Mouse (Mus musculus) liver, embryonic 16.5 days (tissue): ENCODE results near the gene Fam171a2. TPM values are rescaled to one million over a fixed set of nuclear protein-coding genes. Genes with fewer than 3 reads are reported as not detected.
A peak's percentile ranks its signal among the peaks of the same experiment; 100 is the strongest.

Experiments
- ATAC-seq: fragments of 200-750 bp; cut with Nextera tagmentation; 2 replicates; pipeline ENCODE4 v1.8.0; 2017; ENCODE audit warnings: low read depth, mild to moderate bottlenecking, moderate number of reproducible peaks, moderate library complexity
- H3K27ac ChIP-seq: fragments of 300-500 bp; sonication (generic); 2 replicates; pipeline ENCODE4 v1.5.1; 2014; ENCODE audit warnings: mild to moderate bottlenecking, low read length
- H3K27me3 ChIP-seq: fragments of 300-500 bp; sonication (generic); 2 replicates; pipeline ENCODE4 v1.6.1; 2014; ENCODE audit warnings: low read depth, low read length, mixed read lengths; ENCODE audit not compliant: control insufficient read depth, insufficient read depth
- H3K36me3 ChIP-seq: fragments of 300-500 bp; sonication (generic); 2 replicates; pipeline ENCODE4 v1.6.1; 2014; ENCODE audit warnings: mild to moderate bottlenecking; ENCODE audit not compliant: control insufficient read depth, insufficient read depth
- H3K4me1 ChIP-seq: fragments of 300-500 bp; sonication (generic); 2 replicates; pipeline ENCODE4 v1.6.1; 2014; ENCODE audit warnings: low read depth, low read length, mixed read lengths; ENCODE audit not compliant: control insufficient read depth
- H3K4me2 ChIP-seq: fragments of 300-500 bp; sonication (generic); 2 replicates; pipeline ENCODE4 v1.6.1; 2014; ENCODE audit warnings: low read depth, low read length, mixed read lengths
- H3K4me3 ChIP-seq: fragments of 300-500 bp; sonication (generic); 2 replicates; pipeline ENCODE4 v1.5.1; 2014; ENCODE audit warnings: low read depth, mild to moderate bottlenecking, low read length
- H3K9ac ChIP-seq: fragments of 300-500 bp; sonication (generic); 2 replicates; pipeline ENCODE4 v1.6.1; 2014; ENCODE audit warnings: low read depth, low read length
- H3K9me3 ChIP-seq: fragments of 300-500 bp; sonication (generic); replicated peaks from 2 replicates; pipeline ENCODE4 v1.6.1; 2016; ENCODE audit warnings: low read length; ENCODE audit not compliant: control insufficient read depth
- WGBS: fragments of 180-500 bp; shearing (Covaris S2); extraction: QIAGEN DNeasy Blood & Tissue Kit; methylation state at CpG from one replicate; pipeline ENCODE4 v1.1.7; 2014; ENCODE audit not compliant: insufficient replicate concordance; 5-methylcytosine and 5-hydroxymethylcytosine counted together
- polyA plus RNA-seq: library from polyadenylated mRNA; unstranded; fragments of >200 nt; fragmentation: Nextera tagmentation; extraction: Ambion mirVana; gene quantifications from 2 replicates; pipeline ENCODE4 v1.2.1, GENCODE M21; 2015

Fam171a2 gene
- polyA plus RNA-seq, 1 experiment from 2014 or later: 0.20 TPM

- Histone ChIP-seq H3K4me2 (peak overlapping the region; percentile 94), H3K4me1 (peaks cover 43% of the 10 kb centered on the region), H3K4me3 (peak overlapping the region; percentile 79), H3K27me3 (peaks cover 10% of the 10 kb centered on the region), H3K27ac (peak overlapping the region; percentile 94), H3K9ac (peak overlapping the region; percentile 89), H3K9me3 (no peaks in the 10 kb centered on the region), H3K36me3 (peaks cover 42% of the 10 kb centered on the region)
- no peak for ATAC-seq
- WGBS: 19% methylated on average over 3 of the region's 3 CpGs
Measured at GRCm38 (mm10) chr11:102406401-102406800, 41.1 kb downstream of the Fam171a2 start.

- H3K9me3 ChIP-seq: no peaks in the 10 kb centered on the region
- no peak for ATAC-seq
- H3K4me3 ChIP-seq: peak overlapping the region; percentile 79
- peak overlapping the region; percentile 89 for H3K9ac ChIP-seq
- peaks cover 40% of the 10 kb centered on the region for H3K4me1 ChIP-seq
- H3K27me3 ChIP-seq: peaks cover 16% of the 10 kb centered on the region
- H3K36me3 ChIP-seq: peaks cover 42% of the 10 kb centered on the region
- H3K4me2 ChIP-seq: peak overlapping the region; percentile 94
- WGBS: 79% methylated on average over 11 of the region's 11 CpGs
- H3K27ac ChIP-seq: peak overlapping the region; percentile 94
Measured at GRCm38 (mm10) chr11:102405544-102406285, 41.8 kb downstream of the Fam171a2 start.

GRCm38 (mm10) chr11:102404161-102405010, 43.1 kb downstream of the Fam171a2 start:
- peak overlapping the region; percentile 79 for H3K4me3 ChIP-seq
- H3K4me1 ChIP-seq: peaks cover 44% of the 10 kb centered on the region
- peak overlapping the region; percentile 94 for H3K4me2 ChIP-seq
- H3K9ac ChIP-seq: no peak overlapping the region; the same call in 1 of the 2 replicates
- WGBS: 82% methylated on average over 18 of the region's 18 CpGs
- ATAC-seq: no peak
- peaks cover 29% of the 10 kb centered on the region for H3K27me3 ChIP-seq
- H3K27ac ChIP-seq: no peak overlapping the region
- H3K36me3 ChIP-seq: peaks cover 42% of the 10 kb centered on the region
- no peaks in the 10 kb centered on the region for H3K9me3 ChIP-seq

GRCm38 (mm10) chr11:102403657-102404056, 43.8 kb downstream of the Fam171a2 start:
- no peak for ATAC-seq
- 92% methylated on average over 11 of the region's 11 CpGs for WGBS
- Histone ChIP-seq H3K4me1 (peaks cover 45% of the 10 kb centered on the region), H3K27ac (no peak overlapping the region), H3K36me3 (peaks cover 42% of the 10 kb centered on the region), H3K9me3 (no peaks in the 10 kb centered on the region), H3K4me3 (no peak overlapping the region), H3K27me3 (peaks cover 37% of the 10 kb centered on the region), H3K9ac (no peak overlapping the region), H3K4me2 (no peak overlapping the region)

- Histone ChIP-seq H3K36me3 (peaks cover 42% of the 10 kb centered on the region), H3K27me3 (peaks cover 53% of the 10 kb centered on the region), H3K4me3 (no peak overlapping the region)
Measured at GRCm38 (mm10) chr11:102401898-102402500, 45.5 kb downstream of the Fam171a2 start.

GRCm38 (mm10) chr11:102400513-102401084, 46.9 kb downstream of the Fam171a2 start:
- Histone ChIP-seq H3K36me3 (peaks cover 38% of the 10 kb centered on the region), H3K4me1 (peaks cover 38% of the 10 kb centered on the region), H3K4me3 (peak overlapping the region; percentile 15; the same call in 1 of the 2 replicates), H3K9me3 (no peaks in the 10 kb centered on the region), H3K27ac (no peak overlapping the region), H3K9ac (no peak overlapping the region; the same call in 1 of the 2 replicates), H3K4me2 (peak overlapping the region; percentile 13; the same call in 1 of the 2 replicates), H3K27me3 (peaks cover 67% of the 10 kb centered on the region)
- ATAC-seq: no peak
- WGBS: 25% methylated on average over 12 of the region's 12 CpGs

More at GRCm38 (mm10) chr11:102401898-102402500, 45.5 kb downstream of the Fam171a2 start:
- H3K9ac ChIP-seq: no peak overlapping the region; the same call in 1 of the 2 replicates
- no peak for ATAC-seq
- no peak overlapping the region for H3K27ac ChIP-seq
- 70% methylated on average over 12 of the region's 12 CpGs for WGBS
- no peaks in the 10 kb centered on the region for H3K9me3 ChIP-seq
- H3K4me2 ChIP-seq: no peak overlapping the region
- H3K4me1 ChIP-seq: peaks cover 45% of the 10 kb centered on the region

- H3K9ac ChIP-seq: peak overlapping the region; percentile 41
- no peak for ATAC-seq
- no peaks in the 10 kb centered on the region for H3K9me3 ChIP-seq
- peak overlapping the region; percentile 44 for H3K4me3 ChIP-seq
- peaks cover 31% of the 10 kb centered on the region for H3K4me1 ChIP-seq
- no peak overlapping the region for H3K27ac ChIP-seq
- peaks cover 29% of the 10 kb centered on the region for H3K36me3 ChIP-seq
- WGBS: 3% methylated on average over 34 of the region's 34 CpGs
- H3K27me3 ChIP-seq: peaks cover 77% of the 10 kb centered on the region
- H3K4me2 ChIP-seq: peak overlapping the region; percentile 53
Measured at GRCm38 (mm10) chr11:102399610-102400072, 47.8 kb downstream of the Fam171a2 start.

- WGBS: 24% methylated on average over 15 of the region's 15 CpGs
- Histone ChIP-seq H3K27me3 (peaks cover 82% of the 10 kb centered on the region), H3K4me3 (peak overlapping the region; percentile 44)
Measured at GRCm38 (mm10) chr11:102399107-102399506, 48.4 kb downstream of the Fam171a2 start.

More at GRCm38 (mm10) chr11:102399107-102399506, 48.4 kb downstream of the Fam171a2 start:
- Histone ChIP-seq H3K4me2 (peak overlapping the region; percentile 53), H3K9me3 (no peaks in the 10 kb centered on the region), H3K9ac (peak overlapping the region; percentile 41; the same call in 1 of the 2 replicates), H3K27ac (no peak overlapping the region), H3K36me3 (peaks cover 23% of the 10 kb centered on the region), H3K4me1 (peaks cover 27% of the 10 kb centered on the region)
- ATAC-seq: no peak
